Mouse (Mus musculus): ENCODE data around the gene Kifc3.

GRCm38 (mm10) chr8:95064531-95064930 lies 138.1 kb downstream of the Kifc3 start:
- TF ChIP-seq CTCF (IDR thresholded peaks at IDR 0.05; ENCODE audit: low read depth, low read length) (no peak), POLR2A (IDR thresholded peaks at IDR 0.05; ENCODE audit: borderline replicate concordance, low read depth, low read length) (no peak)

All from bone marrow macrophage, adult 2 months (primary cell).